Mouse (Mus musculus) forebrain, postnatal 0 days (tissue): ENCODE data around the gene Emc10. TPM values are rescaled to one million over a fixed set of nuclear protein-coding genes. Genes with fewer than 3 reads are reported as not detected.
A peak's percentile ranks its signal among the peaks of the same experiment; 100 is the strongest.

ENCODE experiments used
- ATAC-seq: fragments of 200-750 bp; cut with Nextera tagmentation; 2 replicates; pipeline ENCODE4 v1.8.0; 2017; ENCODE audit warnings: mild to moderate bottlenecking, moderate library complexity
- DNase-seq: peaks from one replicate; pipeline ENCODE4 v3.0.0-alpha.2; 2015
- H3K27ac ChIP-seq: fragments of 300-500 bp; sonication (generic); 2 replicates; pipeline ENCODE4 v1.5.1; 2014; ENCODE audit warnings: low read depth, mild to moderate bottlenecking, antibody characterized with exemption, low read length, moderate library complexity, mixed read lengths
- H3K27me3 ChIP-seq: fragments of 300-500 bp; sonication (generic); 2 replicates; pipeline ENCODE4 v1.6.1; 2014; ENCODE audit warnings: mild to moderate bottlenecking, low read length, mixed read lengths; ENCODE audit not compliant: insufficient read depth
- H3K36me3 ChIP-seq: fragments of 300-500 bp; sonication (generic); 2 replicates; pipeline ENCODE4 v1.6.1; 2014; ENCODE audit warnings: mild to moderate bottlenecking, moderate library complexity; ENCODE audit not compliant: insufficient read depth
- H3K4me1 ChIP-seq: fragments of 300-500 bp; sonication (generic); 2 replicates; pipeline ENCODE4 v1.6.1; 2014; ENCODE audit warnings: antibody characterized with exemption; ENCODE audit not compliant: insufficient read depth
- H3K4me2 ChIP-seq: fragments of 300-500 bp; sonication (generic); 2 replicates; pipeline ENCODE4 v1.6.1; 2014; ENCODE audit warnings: low read depth, mild to moderate bottlenecking, moderate library complexity
- H3K4me3 ChIP-seq: fragments of 300-500 bp; sonication (generic); 2 replicates; pipeline ENCODE4 v1.5.1; 2014; ENCODE audit warnings: low read depth, low read length, mixed read lengths
- H3K9ac ChIP-seq: fragments of 300-500 bp; sonication (generic); 2 replicates; pipeline ENCODE4 v1.6.1; 2014; ENCODE audit warnings: mild to moderate bottlenecking
- H3K9me3 ChIP-seq: fragments of 300-500 bp; sonication (generic); 2 replicates; pipeline ENCODE4 v1.6.1; 2016; ENCODE audit warnings: low read length
- CTCF ChIP-seq: sonication (generic); IDR thresholded peaks from 2 replicates; pipeline ENCODE4 v1.5.1; 2016; ENCODE audit warnings: antibody characterized with exemption, control low read depth, low read depth
- WGBS: fragments of 180-500 bp; shearing (Covaris S2); extraction: QIAGEN DNeasy Blood & Tissue Kit; methylation state at CpG from one replicate; pipeline ENCODE4 v1.1.7; 2014; 5-methylcytosine and 5-hydroxymethylcytosine counted together
- polyA plus RNA-seq: library from polyadenylated mRNA; unstranded; fragments of >200 nt; fragmentation: Nextera tagmentation; extraction: Ambion mirVana; gene quantifications from 2 replicates; pipeline ENCODE4 v1.2.1, GENCODE M21; 2015
- total RNA-seq: library from RNA; depleted of rRNA; stranded (reverse); fragments of >200 nt; gene quantifications from 2 replicates; pipeline ENCODE4 v1.2.3, GENCODE M21; 2014

Emc10 gene
- total and polyA plus RNA-seq, 2 experiments from 2014 or later, result 168 to 238 TPM

- Histone ChIP-seq H3K9ac (no peak within 1 kb of the TSS), H3K27me3 (no peaks in the 10 kb centered on the region), H3K4me1 (0 out of 2 replicates have a peak, but pooled peaks cover 3% of the 10 kb centered on the region), H3K4me2 (no peak within 1 kb of the TSS), H3K9me3 (no peaks in the 10 kb centered on the region), H3K27ac (no peak within 1 kb of the TSS), H3K4me3 (no peak within 1 kb of the TSS), H3K36me3 (0 out of 2 replicates have a peak, but pooled peaks cover 3% of the 10 kb centered on the region)
- no peak for DNase-seq
- no peak for ATAC-seq
- WGBS, result 79% methylated on average over 4 of the region's 4 CpGs
- no peak for TF ChIP-seq CTCF
Measured at GRCm38 (mm10) chr7:44531946-44532732, 35.8 kb upstream of the Emc10 start, which contains the start of gene Spib. Spib (minus strand) TSS chr7:44532071.

GRCm38 (mm10) chr7:44531207-44531606, 34.9 kb upstream of the Emc10 start:
- ATAC-seq, result no peak
- 62% methylated on average over 5 of the region's 5 CpGs for WGBS
- no peak for DNase-seq

GRCm38 (mm10) chr7:44530507-44530906, 34.2 kb upstream of the Emc10 start:
- no peak for ATAC-seq
- H3K9ac ChIP-seq, result no peak overlapping the region
- H3K27ac ChIP-seq, result no peak overlapping the region
- DNase-seq, result no peak
- no peaks in the 10 kb centered on the region for H3K9me3 ChIP-seq
- no peak overlapping the region for H3K4me2 ChIP-seq
- no peak for TF ChIP-seq CTCF
- H3K27me3 ChIP-seq, result no peaks in the 10 kb centered on the region
- no peaks in the 10 kb centered on the region for H3K36me3 ChIP-seq
- no peak overlapping the region for H3K4me3 ChIP-seq
- WGBS, result 82% methylated on average over 3 of the region's 3 CpGs
- 0 out of 2 replicates have a peak, but pooled peaks cover 3% of the 10 kb centered on the region for H3K4me1 ChIP-seq

More at GRCm38 (mm10) chr7:44531207-44531606, 34.9 kb upstream of the Emc10 start:
- Histone ChIP-seq H3K9me3 (no peaks in the 10 kb centered on the region), H3K4me3 (no peak overlapping the region), H3K27ac (no peak overlapping the region), H3K27me3 (no peaks in the 10 kb centered on the region), H3K4me2 (no peak overlapping the region), H3K4me1 (0 out of 2 replicates have a peak, but pooled peaks cover 3% of the 10 kb centered on the region), H3K9ac (no peak overlapping the region), H3K36me3 (no peaks in the 10 kb centered on the region)
- no peak for TF ChIP-seq CTCF

GRCm38 (mm10) chr7:44529518-44529917, 33.2 kb upstream of the Emc10 start:
- no peaks in the 10 kb centered on the region for H3K27me3 ChIP-seq
- no peak overlapping the region for H3K9ac ChIP-seq
- 0 out of 2 replicates have a peak, but pooled peaks cover 3% of the 10 kb centered on the region for H3K4me1 ChIP-seq
- no peak overlapping the region for H3K4me2 ChIP-seq
- WGBS, result 61% methylated on average over 5 of the region's 5 CpGs
- H3K4me3 ChIP-seq, result no peak overlapping the region
- ATAC-seq (no peak), DNase-seq (no peak)
- no peaks in the 10 kb centered on the region for H3K36me3 ChIP-seq
- H3K27ac ChIP-seq, result no peak overlapping the region
- no peak for TF ChIP-seq CTCF
- no peaks in the 10 kb centered on the region for H3K9me3 ChIP-seq

GRCm38 (mm10) chr7:44527483-44528398, 31.4 kb upstream of the Emc10 start:
- Histone ChIP-seq H3K27me3 (no peaks in the 10 kb centered on the region), H3K27ac (no peak overlapping the region)
- peak; percentile 80 for DNase-seq

GRCm38 (mm10) chr7:44526414-44527154, 30.3 kb upstream of the Emc10 start:
- H3K27ac ChIP-seq, result no peak overlapping the region
- TF ChIP-seq CTCF, result no peak
- H3K9me3 ChIP-seq, result no peaks in the 10 kb centered on the region
- no peaks in the 10 kb centered on the region for H3K27me3 ChIP-seq
- H3K4me2 ChIP-seq, result no peak overlapping the region
- DNase-seq (no peak), ATAC-seq (no peak)
- no peak overlapping the region for H3K4me3 ChIP-seq
- no peaks in the 10 kb centered on the region for H3K36me3 ChIP-seq
- 90% methylated on average over 14 of the region's 14 CpGs for WGBS
- H3K9ac ChIP-seq, result no peak overlapping the region
- H3K4me1 ChIP-seq, result 0 out of 2 replicates have a peak, but pooled peaks cover 3% of the 10 kb centered on the region

More at GRCm38 (mm10) chr7:44527483-44528398, 31.4 kb upstream of the Emc10 start:
- no peaks in the 10 kb centered on the region for H3K9me3 ChIP-seq
- no peaks in the 10 kb centered on the region for H3K36me3 ChIP-seq
- 0 out of 2 replicates have a peak, but pooled peaks cover 3% of the 10 kb centered on the region for H3K4me1 ChIP-seq
- peak overlapping the region; percentile 80 for H3K4me2 ChIP-seq
- peak; percentile 69 for ATAC-seq
- peak; percentile 86 for TF ChIP-seq CTCF
- 4% methylated on average over 40 of the region's 40 CpGs for WGBS
- H3K9ac ChIP-seq, result peak overlapping the region; percentile 52
- H3K4me3 ChIP-seq, result peak overlapping the region; percentile 36
